Mouse (Mus musculus): Measurements from ENCODE around the gene Fam120a.

Fam120a gene

DNA sequence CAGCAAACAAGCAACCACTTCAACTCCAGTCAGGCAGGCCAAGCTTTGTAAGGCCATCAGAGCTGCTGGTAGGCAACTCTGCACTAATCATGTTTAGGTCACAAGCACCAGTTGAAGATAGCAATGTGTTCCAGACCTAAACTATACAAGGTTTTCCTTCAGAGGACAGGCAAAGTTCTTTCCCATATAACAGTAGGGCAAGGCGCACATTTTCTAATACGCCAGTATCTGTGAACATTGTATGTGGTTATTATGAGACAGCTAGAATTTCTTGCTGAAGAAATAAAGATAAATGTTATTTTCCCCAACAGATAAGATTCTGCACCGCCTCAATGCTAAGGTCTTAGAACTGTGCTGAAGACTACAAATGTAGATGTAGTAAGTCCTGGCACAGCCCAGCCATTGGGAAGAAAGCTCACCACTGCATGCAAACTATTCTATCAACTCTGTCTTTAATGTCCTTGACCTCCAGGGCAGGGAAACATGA is 50.7 kb downstream of the Fam120a start:
- DNase-seq (ENCODE audit: low read depth, low spot score) = no peak

- DNase-seq (ENCODE audit: low read depth, low spot score) = no peak
Measured at GRCm38 (mm10) chr13:48913680-48914079, 54.1 kb downstream of the Fam120a start.

GRCm38 (mm10) chr13:48913141-48913540 is 54.7 kb downstream of the Fam120a start:
- no peak for DNase-seq (ENCODE audit: low read depth, low spot score)

- no peak for DNase-seq (ENCODE audit: low read depth, low spot score)
Measured at GRCm38 (mm10) chr13:48911426-48911825, 56.4 kb downstream of the Fam120a start.

- DNase-seq (ENCODE audit: low read depth, low spot score) = no peak
Measured at GRCm38 (mm10) chr13:48905458-48905857, 62.4 kb downstream of the Fam120a start.

DNA sequence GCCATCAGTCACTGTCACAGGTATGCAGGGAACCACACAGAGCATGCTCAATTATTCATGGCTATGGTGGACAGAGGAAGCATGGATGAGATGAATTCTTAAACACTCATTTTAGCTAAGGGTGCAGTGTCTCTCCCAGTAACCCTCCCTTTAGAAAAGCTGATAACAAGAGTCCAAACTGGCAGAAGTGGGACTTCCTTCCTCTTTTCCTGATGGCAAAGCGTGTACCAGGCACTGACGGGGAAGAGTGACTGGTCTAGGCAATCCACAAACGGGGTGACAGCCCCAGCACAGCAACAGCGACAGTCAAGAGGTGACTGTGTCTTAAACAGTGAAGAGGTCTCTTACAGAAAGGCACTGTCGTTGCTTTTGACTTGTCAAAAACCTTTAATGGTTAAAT is 72.4 kb downstream of the Fam120a start:
- no peak for DNase-seq (ENCODE audit: low read depth, low spot score)

GRCm38 (mm10) chr13:48890260-48890960 is 77.4 kb downstream of the Fam120a start:
- no peak for DNase-seq (ENCODE audit: low read depth, low spot score)

DNA sequence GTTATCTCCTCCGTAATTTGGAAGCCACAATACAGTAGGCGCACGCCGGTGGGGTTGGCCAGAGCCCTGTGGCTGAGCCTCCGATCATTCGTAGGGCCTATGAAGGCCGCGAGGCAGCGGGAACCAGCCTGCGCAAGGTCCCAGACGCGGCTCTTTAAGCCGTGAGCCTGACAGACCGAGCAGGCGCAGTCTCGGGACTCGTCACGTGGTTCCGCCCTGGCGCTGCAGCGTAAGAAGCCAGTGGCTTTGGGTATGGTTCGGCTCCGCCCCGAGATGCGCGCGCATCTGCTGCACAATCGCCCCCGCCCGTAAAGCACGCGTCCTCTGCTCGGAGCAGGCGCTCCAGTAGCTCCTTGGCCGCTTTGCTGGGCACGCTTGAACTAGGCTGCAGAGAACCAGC is 89.3 kb downstream of the Fam120a start:
- DNase-seq (ENCODE audit: low read depth, low spot score) = peak; percentile 96

DNA sequence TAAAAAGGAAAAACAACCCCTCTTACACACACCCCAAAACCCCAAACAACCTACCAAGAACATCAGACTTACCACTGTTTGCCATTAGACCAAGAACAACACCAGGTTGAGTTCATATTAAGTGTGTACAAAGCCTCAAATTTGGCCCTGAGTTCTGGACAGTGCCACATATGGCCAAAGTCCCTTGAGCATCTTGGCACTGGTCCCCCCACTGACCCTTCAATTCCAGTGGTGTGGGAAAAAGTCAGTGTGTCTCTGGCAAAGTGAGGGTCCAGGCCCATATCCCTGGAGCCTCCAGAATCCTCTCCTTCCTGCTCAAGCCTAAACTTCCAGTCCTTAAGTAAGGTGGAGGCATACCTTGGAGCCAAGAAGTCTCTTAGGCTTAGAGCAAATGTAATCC is 90.0 kb downstream of the Fam120a start:
- DNase-seq (ENCODE audit: low read depth, low spot score) = no peak

DNA sequence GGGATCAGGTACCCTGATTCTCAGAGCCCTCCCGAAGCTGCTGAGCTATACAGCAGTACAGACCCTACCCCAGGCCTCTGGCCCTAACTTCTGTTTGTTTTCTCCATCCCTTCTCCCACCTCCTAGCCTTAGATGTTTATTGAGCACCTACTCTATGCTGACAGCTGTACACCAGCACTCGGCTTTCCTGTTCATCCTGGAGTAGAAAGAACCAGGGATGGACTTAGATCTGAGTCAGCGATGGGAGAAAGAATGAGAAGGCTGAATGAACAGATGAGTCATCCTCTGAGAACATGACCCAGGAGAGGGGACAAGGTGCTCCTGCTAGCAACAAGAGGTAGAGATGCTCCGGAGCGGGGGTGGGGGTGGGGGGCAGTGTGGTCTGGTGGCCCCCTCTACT is 95.1 kb downstream of the Fam120a start:
- DNase-seq (ENCODE audit: low read depth, low spot score) = no peak

DNA sequence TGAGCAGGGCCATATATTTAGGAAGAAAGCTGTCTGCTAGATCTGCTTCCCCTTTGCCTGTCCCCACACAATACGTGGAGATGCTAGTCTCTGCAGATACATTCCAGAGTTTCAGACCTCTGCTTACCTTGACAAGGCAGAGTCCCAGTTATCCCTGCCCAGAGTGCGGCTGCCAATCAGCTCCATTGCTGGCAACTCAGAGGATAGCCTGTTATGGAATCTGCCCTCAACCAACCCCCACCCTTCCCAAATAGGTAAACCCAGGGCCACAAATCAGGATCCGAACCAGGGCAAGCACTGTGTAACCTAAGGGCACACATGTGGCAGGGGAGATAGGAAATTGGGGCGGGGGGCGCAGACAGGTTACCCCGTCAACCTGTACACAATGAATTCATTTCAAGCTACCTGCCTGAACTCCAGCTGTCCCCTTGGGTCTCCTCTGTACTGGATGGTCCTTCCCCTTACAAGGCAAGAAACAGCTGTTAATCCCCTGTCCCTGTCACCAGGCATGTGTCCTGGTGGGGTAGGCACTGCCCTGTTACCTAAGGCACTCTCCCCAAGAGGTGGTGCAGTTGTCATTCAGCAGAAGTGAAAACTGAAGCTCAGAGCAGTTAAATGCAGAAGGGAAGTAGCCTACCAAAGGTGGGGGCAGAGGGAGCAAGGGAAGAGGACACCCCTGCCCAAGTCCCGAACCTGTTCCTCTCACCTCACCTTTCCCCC is 95.8 kb downstream of the Fam120a start:
- no peak for DNase-seq (ENCODE audit: low read depth, low spot score)

DNA sequence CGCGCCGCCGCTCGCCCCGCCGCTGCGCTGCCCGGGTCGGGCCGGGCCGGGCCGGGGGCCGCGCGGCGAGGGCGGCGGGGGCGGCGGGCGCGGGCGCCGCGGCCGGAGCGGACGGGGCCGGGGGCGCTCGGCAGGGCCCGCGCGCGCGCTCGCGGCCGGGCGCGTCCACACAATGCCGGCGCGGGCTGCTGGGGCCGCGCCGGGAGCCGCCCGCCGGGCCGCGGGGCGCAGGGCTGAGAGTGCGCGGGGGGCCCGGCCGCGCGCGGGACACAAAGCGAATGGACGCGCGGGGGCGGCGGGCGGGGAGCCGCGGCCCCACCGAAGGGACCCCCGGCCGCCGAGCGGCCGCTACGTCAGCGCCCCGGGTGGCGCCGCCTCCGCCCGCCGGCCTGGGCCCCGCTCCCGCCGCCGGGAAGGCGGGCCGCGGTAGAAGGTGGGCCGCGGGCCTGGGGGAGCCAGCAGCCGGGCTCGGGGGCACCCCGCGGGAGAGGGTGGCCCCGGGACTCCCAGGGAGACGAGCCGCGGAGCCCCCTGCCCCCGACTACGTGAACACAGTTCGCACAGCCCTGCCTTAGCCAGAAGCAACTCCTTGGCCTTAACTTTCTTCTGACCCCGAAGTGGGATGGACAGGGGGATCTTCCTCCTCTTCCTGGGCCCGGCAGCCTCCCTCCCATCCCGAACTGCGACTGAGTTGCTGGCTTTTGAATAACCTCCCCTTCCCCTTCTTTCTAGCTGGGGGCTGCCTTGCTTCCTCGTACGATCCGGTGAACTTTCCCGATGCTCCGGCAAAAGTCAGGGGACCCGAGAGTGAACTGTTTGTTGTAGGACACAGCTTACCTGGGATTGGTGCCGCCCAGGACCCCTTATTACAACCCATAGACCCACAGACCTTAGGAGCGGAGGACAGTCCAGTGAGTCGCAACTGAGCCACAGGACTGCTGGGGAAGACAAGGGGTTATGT is 96.8 kb downstream of the Fam120a start, which contains the start of gene Phf2:
Gene Phf2 (minus strand): TSS at position 349 of the 961 bp plus-strand sequence.
- DNase-seq (ENCODE audit: low read depth, low spot score) = no peak

DNA sequence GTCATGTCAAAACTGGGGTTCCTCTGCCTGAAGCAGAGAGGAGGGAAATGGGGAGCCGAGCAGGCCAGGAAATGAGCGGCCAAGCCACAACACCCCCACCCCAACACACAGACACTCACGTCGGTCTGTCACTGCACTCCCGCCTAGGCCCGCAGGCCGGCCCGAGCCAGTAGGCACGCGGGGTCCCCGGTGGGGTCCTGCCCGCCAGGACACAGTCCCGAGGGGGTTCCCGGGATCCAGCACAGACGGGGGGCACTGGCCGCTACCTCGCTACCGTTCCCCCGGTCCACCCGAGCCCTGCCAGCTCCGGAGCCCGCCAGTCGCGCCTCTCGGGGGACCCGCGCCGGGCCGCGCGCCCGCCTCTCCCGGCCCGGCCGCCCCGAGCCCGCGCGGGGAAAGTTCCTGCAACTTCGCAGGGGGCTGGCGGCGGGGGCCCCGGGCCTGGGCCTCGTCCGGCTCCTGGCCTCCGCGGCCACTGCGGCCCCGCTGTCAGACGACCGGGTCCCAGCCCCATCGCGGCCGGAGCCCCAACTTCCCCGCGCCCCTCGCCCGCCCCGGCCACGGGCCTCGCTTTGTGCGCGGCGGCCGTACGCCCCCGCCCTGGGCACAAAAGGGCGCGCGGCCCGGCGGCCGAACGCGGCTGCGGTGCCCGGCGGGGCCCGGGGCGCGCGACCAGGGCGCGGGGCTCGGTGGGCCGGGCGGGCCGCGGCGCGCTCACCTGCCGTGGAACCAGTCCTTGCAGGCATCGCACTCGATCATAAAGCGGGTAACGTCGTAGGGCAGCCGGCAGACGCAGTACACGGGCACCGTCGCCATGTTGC is 97.7 kb downstream of the Fam120a start:
- no peak for DNase-seq (ENCODE audit: low read depth, low spot score)

DNA sequence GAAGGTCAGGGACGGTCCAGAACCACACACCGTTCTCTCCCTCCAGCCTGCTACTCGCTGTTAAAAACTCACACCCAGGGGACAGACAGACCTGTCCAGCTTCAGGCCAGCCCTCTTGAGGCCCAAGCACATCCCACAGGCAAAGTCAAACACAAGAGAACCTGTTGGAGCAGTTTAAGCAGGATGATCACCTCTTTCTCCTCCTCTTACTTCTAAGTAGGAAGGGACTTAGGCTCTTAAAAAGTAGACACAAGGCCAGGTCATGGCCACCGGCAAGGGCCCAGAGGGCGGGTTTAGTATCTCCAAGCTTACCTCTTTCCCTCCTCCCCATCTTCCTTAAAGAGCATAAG is 98.2 kb downstream of the Fam120a start:
- DNase-seq (ENCODE audit: low read depth, low spot score) = no peak

DNA sequence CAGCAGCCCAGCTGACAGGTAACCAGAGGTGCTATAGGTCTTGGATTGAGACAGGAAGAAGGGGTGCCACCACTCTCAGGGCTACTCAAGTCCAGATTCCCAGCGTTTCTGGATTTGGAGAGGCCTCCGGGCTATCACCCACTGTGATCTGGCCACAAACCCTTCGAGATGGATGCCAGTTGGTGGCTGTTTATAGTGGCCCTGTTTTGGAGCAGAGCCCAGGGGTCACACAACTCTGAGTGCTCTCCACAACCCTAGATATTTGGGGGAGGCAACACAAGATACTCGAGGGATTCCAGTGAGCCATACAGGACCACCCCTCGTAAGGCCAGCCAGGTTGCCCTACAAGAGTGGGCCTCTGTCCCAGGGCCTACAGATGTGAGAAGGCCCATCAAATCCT is 98.7 kb downstream of the Fam120a start:
- DNase-seq (ENCODE audit: low read depth, low spot score) = no peak

DNA sequence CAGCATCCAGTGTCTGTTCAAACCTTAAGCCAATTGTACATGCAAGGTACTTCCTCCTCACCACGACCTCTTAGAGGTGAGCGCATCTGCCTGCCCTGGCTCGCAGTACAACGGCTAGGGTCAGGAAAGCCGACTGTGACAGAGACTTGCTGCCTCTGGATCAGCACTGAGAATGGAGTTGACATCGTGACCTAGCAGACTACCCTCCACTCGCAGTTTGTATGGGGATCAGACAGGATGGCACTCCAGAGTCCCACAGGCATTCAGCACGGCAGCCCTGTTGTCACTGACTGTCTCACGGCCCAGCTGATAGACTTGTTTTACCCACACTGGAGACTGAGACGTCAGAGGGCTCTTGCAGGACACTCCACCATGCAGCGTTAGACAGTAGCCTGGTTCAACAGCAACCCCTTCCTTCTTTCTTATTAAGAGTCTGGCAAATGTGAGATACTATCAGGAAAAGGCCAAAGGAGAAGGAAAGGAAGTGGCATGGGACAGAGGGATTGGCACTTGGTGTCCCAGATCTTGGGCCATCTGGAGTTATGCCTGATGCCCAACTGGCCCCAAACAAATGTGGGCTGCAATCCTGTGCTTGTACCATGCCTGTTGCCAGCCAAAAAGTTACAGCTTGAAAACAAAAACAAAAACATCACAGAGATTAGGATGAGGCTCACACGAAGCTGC is 103.0 kb downstream of the Fam120a start:
- DNase-seq (ENCODE audit: low read depth, low spot score) = no peak

GRCm38 (mm10) chr13:48863556-48863955 is 104.3 kb downstream of the Fam120a start:
- DNase-seq (ENCODE audit: low read depth, low spot score) = no peak

GRCm38 (mm10) chr13:48861913-48862312 is 105.9 kb downstream of the Fam120a start:
- DNase-seq (ENCODE audit: low read depth, low spot score) = no peak

GRCm38 (mm10) chr13:48858779-48859178 is 109.0 kb downstream of the Fam120a start:
- DNase-seq (ENCODE audit: low read depth, low spot score) = no peak

DNA sequence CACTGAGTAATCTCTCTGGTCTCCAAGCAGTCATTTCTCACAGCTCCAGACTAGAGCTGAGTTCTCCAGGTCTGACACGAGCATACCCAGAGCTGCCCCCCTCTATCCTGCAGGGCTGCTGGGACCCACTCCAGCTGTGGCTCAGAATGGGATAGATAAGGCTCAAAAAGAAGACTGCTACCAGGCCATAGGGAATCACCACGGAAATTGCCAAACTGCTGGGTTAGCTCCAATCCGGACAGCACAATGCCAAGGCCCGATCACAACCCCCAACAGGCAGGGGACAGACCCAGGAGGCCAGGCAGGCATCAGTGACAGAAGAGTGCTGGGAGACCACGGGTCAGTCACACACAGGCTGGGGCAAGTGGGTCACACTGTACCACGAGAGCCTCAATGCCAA is 109.8 kb downstream of the Fam120a start:
- DNase-seq (ENCODE audit: low read depth, low spot score) = no peak
